Mouse (Mus musculus): Measurements from ENCODE around the gene Galnt7.

Galnt7 gene

DNA sequence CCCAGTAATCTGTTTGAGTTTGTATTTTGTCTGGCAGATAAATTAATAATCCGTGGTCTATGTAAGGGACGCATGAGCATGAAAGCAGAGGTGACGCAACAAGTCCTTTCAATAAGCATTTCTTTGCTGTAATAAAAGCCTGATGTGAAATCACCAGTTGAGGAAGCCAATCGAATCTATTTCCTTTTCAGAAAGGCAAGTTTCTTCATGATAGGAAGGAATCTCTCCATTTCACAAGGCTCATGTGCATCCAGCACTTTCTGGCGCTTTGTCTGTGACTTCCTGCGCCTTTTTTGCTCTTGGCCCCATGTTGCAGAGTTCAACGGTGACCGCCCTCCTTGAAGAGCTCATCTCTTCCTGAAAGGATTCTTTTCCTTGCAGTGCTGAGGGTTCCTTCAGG, 173.1 kb downstream of the Galnt7 start:
- no peak for TF ChIP-seq GATA4 (IDR thresholded peaks at IDR 0.05; ENCODE audit: insufficient replicate concordance, low read length)

DNA sequence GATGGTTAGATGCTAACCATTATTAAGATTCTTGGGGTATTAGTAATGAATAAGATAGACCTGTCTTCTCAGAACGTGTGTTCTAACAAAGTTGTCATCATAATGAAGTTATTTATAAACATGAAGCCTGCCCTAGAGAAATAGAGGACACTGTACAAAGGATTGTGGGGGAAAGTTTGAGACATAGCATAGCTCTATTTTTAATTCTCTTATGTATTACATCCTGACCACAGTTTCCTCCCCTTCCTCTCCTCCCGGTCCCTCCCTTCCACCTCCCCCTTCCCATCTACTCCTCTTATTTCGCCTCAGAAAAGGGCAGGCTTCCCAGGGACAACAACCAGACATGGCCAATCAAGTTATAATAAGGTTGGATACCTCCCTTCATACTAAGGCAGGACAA, 174.4 kb downstream of the Galnt7 start:
- TF ChIP-seq GATA4 (IDR thresholded peaks at IDR 0.05; ENCODE audit: insufficient replicate concordance, low read length) = no peak
